Comparison of ENCODE assay signal across 23 mouse cellular contexts in genomic region chr4:114321516-114322339, GRCm38 (mm10).
DNase-seq lines count a peak whose midpoint lies in the region; ATAC-seq and TF ChIP-seq lines count a peak whose summit lies in the region.
"Had no signal": no experiment of that assay in that cellular context is flagged by ENCODE, and none has a peak within 500 bp of the region (broad histone marks: within the 10 kb centered on the region; RNA-seq: fewer than 3 reads in every experiment).

No protein-coding gene starts in this region.

- no peaks in the 10 kb centered on the region for H3K9me3 ChIP-seq in kidney, embryonic 14.5 days (ENCODE audit: control insufficient read depth, low read length)
- H3K9me3 ChIP-seq: embryonic facial prominence, embryonic 13.5 days; forebrain, embryonic 13.5 days; heart, embryonic 13.5 days; hindbrain, embryonic 12.5 days had no signal

- intact Hi-C loops in left cerebral cortex, adult 2 months (cut with DNase I): no loop called here

- no peak for TF ChIP-seq POLR2A in myocyte (IDR thresholded peaks at IDR 0.05; ENCODE audit: insufficient read length, low read depth)

- H3K27ac ChIP-seq in kidney, embryonic 14.5 days (ENCODE audit: low read depth, low read length): peak overlapping the region; percentile 13; the same call in 1 of the 2 replicates
- no peak overlapping the region for H3K27ac ChIP-seq in left cerebral cortex, adult 2 months
- H3K27ac ChIP-seq: embryonic facial prominence, embryonic 13.5 days; forebrain, embryonic 13.5 days; gastrocnemius, adult 2 months; heart, embryonic 13.5 days; hindbrain, embryonic 12.5 days had no signal

- TF ChIP-seq CTCF in left cerebral cortex, adult 2 months (IDR thresholded peaks at IDR 0.05): no peak

- peak; percentile 96 for ATAC-seq in kidney, embryonic 14.5 days (ENCODE audit: low FRiP score, low TSS enrichment)
- ATAC-seq: forebrain, embryonic 13.5 days; hindbrain, embryonic 16.5 days; inflammation-experienced regulatory T-cells, adult 6 months had no signal

- H3K36me3 ChIP-seq in kidney, embryonic 14.5 days (ENCODE audit: control insufficient read depth, insufficient read depth, low read length): no peaks in the 10 kb centered on the region
- H3K36me3 ChIP-seq in myocyte (ENCODE audit: control insufficient read depth, insufficient read depth): no peaks in the 10 kb centered on the region
- H3K36me3 ChIP-seq: embryonic facial prominence, embryonic 13.5 days; heart, embryonic 13.5 days; hindbrain, embryonic 12.5 days had no signal

- DNase-seq in embryo, embryonic 10.5 days (ENCODE audit: low spot score): peak; percentile 22
- no peak for DNase-seq in embryo, embryonic 9.5 days (ENCODE audit: extremely low spot score)
- no peak for DNase-seq in kidney, adult 8-10 months
- peak; percentile 18 for DNase-seq in kidney, postnatal 14 days
- DNase-seq in kidney, adult 18-20 months: no peak
- DNase-seq in left cerebral cortex, adult 2 months (ENCODE audit: extremely low spot score in 1 of 2, low spot score in 2 of 2): no peak
- DNase-seq: adrenal gland, adult 8-10 months; adrenal gland, postnatal 36 days; cerebellum, adult 11 months; cerebellum, adult 8-10 months; cerebellum, postnatal 14 days; gastrocnemius, adult 2 months; gastrocnemius, postnatal 25 days; heart, adult 11 months; heart, postnatal 4 days had no signal

- H3K4me3 ChIP-seq in kidney, embryonic 14.5 days (ENCODE audit: low read length): no peak overlapping the region
- H3K4me3 ChIP-seq in myocyte: no peak overlapping the region
- no peak overlapping the region for H3K4me3 ChIP-seq in left cerebral cortex, adult 2 months
- H3K4me3 ChIP-seq: embryonic facial prominence, embryonic 13.5 days; forebrain, embryonic 13.5 days; gastrocnemius, adult 2 months; heart, embryonic 13.5 days; hindbrain, embryonic 12.5 days had no signal

- no peak overlapping the region for H3ac ChIP-seq in myocyte (ENCODE audit: control insufficient read depth, insufficient read length)

- no peaks in the 10 kb centered on the region; the same call in 1 of the 2 replicates for H3K4me1 ChIP-seq in kidney, embryonic 14.5 days (ENCODE audit: control insufficient read depth, insufficient read depth, low read length)
- H3K4me1 ChIP-seq: embryonic facial prominence, embryonic 13.5 days; forebrain, embryonic 13.5 days; heart, embryonic 13.5 days; hindbrain, embryonic 12.5 days had no signal

- H3K27me3 ChIP-seq in kidney, embryonic 14.5 days (ENCODE audit: control insufficient read depth, insufficient read depth, low read length): no peaks in the 10 kb centered on the region; the same call in 1 of the 2 replicates
- H3K27me3 ChIP-seq in myocyte (ENCODE audit: control insufficient read depth, insufficient read depth, insufficient read length): no peaks in the 10 kb centered on the region
- H3K27me3 ChIP-seq: embryonic facial prominence, embryonic 13.5 days; forebrain, embryonic 13.5 days; heart, embryonic 13.5 days; hindbrain, embryonic 12.5 days had no signal

- no peak overlapping the region for H3K9ac ChIP-seq in kidney, embryonic 14.5 days (ENCODE audit: low read depth, low read length)
- H3K9ac ChIP-seq: embryonic facial prominence, embryonic 13.5 days; forebrain, embryonic 13.5 days; heart, embryonic 13.5 days; hindbrain, embryonic 12.5 days had no signal

- 7% methylated on average over 3 of the region's 3 CpGs for WGBS in kidney, embryonic 14.5 days

- no peaks in the 10 kb centered on the region for H3K79me2 ChIP-seq in myocyte (ENCODE audit: control insufficient read depth, insufficient read depth)

- H3K4me2 ChIP-seq in kidney, embryonic 14.5 days (replicated peaks; ENCODE audit: low read depth, low read length): no peak overlapping the region
- peak overlapping the region; percentile 56 for H3K4me2 ChIP-seq in myocyte (ENCODE audit: low read depth)
- H3K4me2 ChIP-seq: embryonic facial prominence, embryonic 13.5 days; forebrain, embryonic 13.5 days; heart, embryonic 13.5 days; hindbrain, embryonic 12.5 days had no signal

TF ChIP-seq in myocyte, 11 proteins besides CTCF, POLR2A, EP300 and RAD21:
- no peak for TF ChIP-seq SRF (IDR thresholded peaks at IDR 0.05; ENCODE audit: control insufficient read depth, insufficient read length, low read depth)
- no peak for TF ChIP-seq MYOG (IDR thresholded peaks at IDR 0.05; ENCODE audit: control insufficient read depth in 1 of 3, insufficient read depth in 1 of 3, insufficient read length in 2 of 3, low read depth in 2 of 3)
- no peak for TF ChIP-seq REST (IDR thresholded peaks at IDR 0.05; ENCODE audit: insufficient read depth, insufficient read length)
- TF ChIP-seq CEBPB (IDR thresholded peaks at IDR 0.05; ENCODE audit: insufficient read depth, poor library complexity, severe bottlenecking): no peak

Comparison
In these comparisons a context has a peak if more than half of its experiments do, and no peak if none do; other contexts are left out.
1. DNase-seq: peak in embryo, embryonic 10.5 days (single experiment) and kidney, postnatal 14 days (single experiment); none in embryo, embryonic 9.5 days (single experiment), kidney, adult 8-10 months (0 of 2), kidney, adult 18-20 months (single experiment) and left cerebral cortex, adult 2 months (0 of 2).